Mouse (Mus musculus) cortical plate, adult 2 months (tissue): Measurements from ENCODE around the gene AC134908.4.

ENCODE experiments used
- CTCF ChIP-seq: fragments of 200-500 bp; IDR thresholded peaks from 2 replicates; pipeline ENCODE4 v1.5.1; 2011; ENCODE audit warnings: mild to moderate bottlenecking, control low read depth, low read length; ENCODE audit not compliant: insufficient read depth; ENCODE audit errors: extremely low read depth
- POLR2A ChIP-seq: fragments of 200-500 bp; IDR thresholded peaks from 2 replicates; pipeline ENCODE4 v1.6.1; 2011; ENCODE audit warnings: mild to moderate bottlenecking, low read length, control low read depth; ENCODE audit not compliant: insufficient read depth; ENCODE audit errors: extremely low read depth

- no peak for TF ChIP-seq POLR2A
- TF ChIP-seq CTCF, result no peak
Observed at GRCm38 (mm10) chr17:25792615-25793014, 2.8 kb downstream of the AC134908.4 start, which contains the start of gene Fam173a.
